Mouse (Mus musculus) myocyte (in vitro differentiated cells): ENCODE measurements around the gene Gmeb2.

ENCODE experiments used
- MYOG ChIP-seq, 3 experiments: IDR thresholded peaks; one replicate each; pipeline ENCODE4 v1.6.1; 2011; ENCODE audit warnings: control low read depth in 2 of 3, low read depth in 2 of 3, mild to moderate bottlenecking in 2 of 3; ENCODE audit not compliant: insufficient read length in 2 of 3, control insufficient read depth in 1 of 3, insufficient read depth in 1 of 3
- POLR2A ChIP-seq: IDR thresholded peaks from one replicate; pipeline ENCODE4 v1.6.1; 2011; ENCODE audit warnings: low read depth, mild to moderate bottlenecking, control low read depth, moderate library complexity; ENCODE audit not compliant: insufficient read length
- REST ChIP-seq: IDR thresholded peaks from one replicate; pipeline ENCODE4 v1.6.1; 2011; ENCODE audit warnings: mild to moderate bottlenecking, control low read depth, moderate library complexity; ENCODE audit not compliant: insufficient read depth, insufficient read length
- SRF ChIP-seq: IDR thresholded peaks from one replicate; pipeline ENCODE4 v1.6.1; 2011; ENCODE audit warnings: low read depth; ENCODE audit not compliant: control insufficient read depth, insufficient read length
- TCF12 ChIP-seq: IDR thresholded peaks from one replicate; pipeline ENCODE4 v1.6.1; 2011; ENCODE audit warnings: mild to moderate bottlenecking, control low read depth; ENCODE audit not compliant: poor library complexity, insufficient read depth, severe bottlenecking

- TF ChIP-seq POLR2A (no peak), MYOG (IDR thresholded peaks at IDR 0.05; ENCODE audit: control insufficient read depth in 1 of 3, insufficient read depth in 1 of 3, insufficient read length in 2 of 3, low read depth in 2 of 3) (no peak), TCF12 (no peak), SRF (no peak), REST (no peak)
Measured at GRCm38 (mm10) chr2:181253248-181253647, 34.6 kb downstream of the Gmeb2 start.
